Mouse (Mus musculus): ENCODE results near the gene Ctcfl.

Gene Ctcfl

GRCm38 (mm10) chr2:173083712-173084475, 35.4 kb downstream of the Ctcfl start:
- DNase-seq (ENCODE audit: low spot score in 2 of 2), result peak; percentile 80 to 86

DNA sequence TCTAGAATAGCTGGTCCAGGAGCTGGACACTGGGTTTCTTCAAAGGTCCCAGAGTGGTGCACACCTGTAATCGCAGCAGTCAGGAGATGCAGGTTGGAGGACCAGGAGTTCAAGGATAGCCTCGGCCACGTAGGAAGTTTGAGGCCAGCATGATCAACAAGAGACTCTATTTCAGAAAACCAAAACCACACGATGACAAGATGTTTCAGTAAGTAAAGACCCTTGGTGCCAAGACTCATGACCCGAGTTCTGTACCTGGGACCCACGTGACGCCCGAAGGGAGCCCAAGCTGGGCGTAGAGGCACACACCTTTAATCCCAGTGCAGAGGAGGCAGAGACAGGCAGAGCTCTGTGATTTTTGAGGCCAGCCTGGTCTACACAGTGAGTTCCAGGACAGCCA, 36.2 kb downstream of the Ctcfl start:
- DNase-seq (ENCODE audit: low spot score in 2 of 2), result peak in 1 of 2 experiments; percentile 45

DNA sequence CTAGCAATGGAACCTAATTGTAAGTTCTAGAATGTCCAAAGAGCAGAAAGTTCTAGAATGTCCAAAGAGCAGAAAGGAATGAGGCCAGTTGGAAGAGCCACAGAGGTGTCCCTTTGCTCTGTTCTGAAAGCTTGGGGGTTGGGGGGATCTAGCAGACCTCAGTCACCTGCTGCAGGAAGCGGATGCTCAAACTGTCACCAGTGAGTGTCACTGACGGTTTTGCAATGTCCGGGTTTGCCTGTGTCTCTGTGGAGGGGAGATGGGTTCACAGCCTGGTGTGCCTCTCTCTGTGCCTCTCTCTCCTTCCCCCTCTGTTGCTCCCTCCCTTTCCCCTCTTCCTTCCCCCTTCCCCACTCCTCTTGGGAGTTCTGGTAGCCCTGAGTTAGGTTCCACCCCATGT, 36.6 kb downstream of the Ctcfl start:
- peak; percentile 72 to 78 for DNase-seq (ENCODE audit: low spot score in 2 of 2)

- DNase-seq (ENCODE audit: low spot score in 2 of 2), result peak; percentile 74 to 84
These were observed 38.5 kb downstream of the Ctcfl start for GRCm38 (mm10) chr2:173080785-173081241.

DNA sequence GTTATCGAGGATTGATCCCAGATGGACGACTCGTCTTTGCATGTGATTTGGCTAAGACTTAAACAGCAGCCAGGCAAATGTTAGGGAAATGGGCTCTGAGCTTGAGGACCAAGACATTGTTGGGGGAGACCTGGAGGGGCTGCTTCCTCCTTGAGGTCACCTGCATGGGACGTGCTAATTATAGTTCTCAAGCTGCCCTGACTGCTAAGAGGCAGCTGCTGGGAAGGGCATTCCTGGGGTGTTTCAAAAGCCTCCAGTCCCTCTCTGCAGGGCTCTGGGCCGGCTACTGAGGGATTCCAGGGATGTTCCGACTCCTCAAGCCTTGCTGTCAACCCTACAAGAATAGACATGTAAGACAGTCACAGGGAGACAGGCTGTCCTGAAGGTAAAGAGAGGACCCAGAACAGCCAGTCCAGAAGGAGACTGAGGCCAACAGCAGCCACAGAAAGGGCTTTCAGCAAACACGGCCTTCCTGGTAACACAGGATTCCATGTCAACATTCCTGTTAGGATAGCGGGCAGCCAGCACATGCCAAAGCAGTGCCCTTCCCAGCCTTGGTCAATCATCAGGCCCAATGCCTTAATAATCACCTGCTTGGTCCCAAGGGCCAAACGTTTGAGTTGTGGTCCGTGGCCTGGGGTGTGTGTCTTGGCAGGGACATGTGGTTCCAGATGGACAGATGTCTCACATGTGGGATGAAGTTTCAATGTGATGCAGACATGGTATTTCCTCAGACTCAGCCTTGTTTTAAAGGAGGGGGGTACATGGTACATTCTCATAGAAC, 39.4 kb downstream of the Ctcfl start:
- DNase-seq (ENCODE audit: low spot score in 2 of 2), result no peak

DNA sequence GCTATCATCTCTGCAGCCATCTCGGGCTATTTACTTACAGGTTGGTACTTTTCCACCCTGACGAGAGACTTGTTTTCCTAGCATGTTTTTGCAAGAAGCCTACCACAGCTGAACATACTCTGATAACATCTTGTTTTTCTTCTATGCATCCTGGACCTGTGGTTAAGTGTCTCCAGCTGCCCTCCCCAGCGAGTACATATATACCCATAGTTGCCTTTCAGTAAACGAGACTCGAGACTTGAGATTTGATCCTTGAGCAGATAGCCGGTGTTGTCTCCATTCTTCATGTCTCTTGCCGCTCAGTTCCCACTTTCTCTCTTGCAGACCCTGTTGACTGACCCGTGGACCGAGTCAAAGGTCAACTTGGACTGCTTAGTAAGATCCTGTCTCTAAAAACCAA, 42.4 kb downstream of the Ctcfl start:
- no peak for DNase-seq (ENCODE audit: low spot score in 2 of 2)

DNA sequence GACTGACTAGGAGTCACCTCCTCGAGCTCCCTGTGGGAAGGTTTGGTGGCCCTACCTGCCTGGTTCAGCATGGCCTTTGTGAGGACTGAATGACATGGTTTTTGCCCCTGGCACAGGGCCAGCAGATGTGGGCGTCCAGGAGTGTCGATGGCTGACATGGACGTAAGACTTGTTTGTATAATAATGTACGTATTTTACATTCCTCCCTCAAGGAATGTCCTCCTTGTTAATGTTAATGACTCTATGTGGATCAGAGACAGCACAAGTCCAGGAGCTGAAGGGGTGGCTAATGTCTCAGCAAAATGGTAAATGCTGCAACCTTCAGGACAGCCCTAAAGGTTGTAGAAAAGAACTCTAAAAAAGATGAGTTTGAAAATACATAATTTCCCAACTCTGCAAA, 45.7 kb downstream of the Ctcfl start:
- no peak for DNase-seq (ENCODE audit: low spot score in 2 of 2)

- DNase-seq (ENCODE audit: low spot score in 2 of 2), result no peak
These were observed 46.4 kb downstream of the Ctcfl start for GRCm38 (mm10) chr2:173072948-173073347.

GRCm38 (mm10) chr2:173064864-173065263, 54.5 kb downstream of the Ctcfl start:
- DNase-seq (ENCODE audit: low spot score in 2 of 2), result no peak

- no peak for DNase-seq (ENCODE audit: low spot score in 2 of 2)
These were observed 56.1 kb downstream of the Ctcfl start for GRCm38 (mm10) chr2:173063219-173063618.

DNA sequence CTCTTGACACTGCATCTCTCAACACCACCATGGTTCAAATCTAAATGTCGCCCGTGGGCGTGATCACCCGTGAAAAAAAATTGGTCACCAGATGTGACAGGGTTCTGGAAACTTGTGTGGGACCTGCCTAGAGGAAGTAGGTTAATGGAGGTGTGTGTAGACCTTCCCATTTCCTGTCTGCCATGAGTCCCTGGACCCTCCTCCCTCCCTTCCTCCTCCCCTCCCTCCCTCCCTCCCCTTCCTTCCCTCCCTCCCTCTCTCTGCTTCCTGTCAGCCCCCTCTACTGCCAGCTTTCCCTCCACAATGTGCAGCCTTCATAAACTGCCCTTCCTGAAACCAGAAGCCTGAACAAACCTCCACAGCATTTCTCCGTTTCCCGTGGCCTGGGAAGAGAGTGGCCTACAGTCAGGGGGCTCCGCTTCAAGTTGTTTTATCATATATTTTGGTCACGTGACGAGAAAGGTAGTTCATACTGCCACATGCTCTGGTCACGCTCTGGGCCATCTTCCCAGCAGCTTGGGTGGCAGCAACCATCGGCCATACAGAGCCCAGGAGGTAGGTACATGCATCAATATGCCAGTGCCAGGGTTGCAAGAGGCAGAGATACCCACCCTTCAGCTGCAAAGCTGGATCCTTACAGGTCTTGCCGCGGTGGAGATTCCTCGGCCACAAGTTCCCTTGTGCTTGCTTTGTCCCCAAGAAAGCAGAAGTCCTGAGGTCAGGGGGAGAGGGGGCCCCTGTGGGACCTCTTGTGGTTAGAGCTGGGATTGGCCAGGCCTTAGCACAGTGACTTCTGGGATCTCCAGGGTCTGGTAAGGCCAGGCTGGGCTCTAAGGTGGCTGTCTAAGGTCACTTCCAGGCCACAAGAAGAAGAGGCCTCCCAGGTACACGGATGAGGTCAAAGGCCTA, 57.6 kb downstream of the Ctcfl start:
- DNase-seq (ENCODE audit: low spot score in 2 of 2), result no peak

- DNase-seq (ENCODE audit: low spot score in 2 of 2), result no peak
These were observed 58.9 kb downstream of the Ctcfl start for GRCm38 (mm10) chr2:173060450-173060849.

DNA sequence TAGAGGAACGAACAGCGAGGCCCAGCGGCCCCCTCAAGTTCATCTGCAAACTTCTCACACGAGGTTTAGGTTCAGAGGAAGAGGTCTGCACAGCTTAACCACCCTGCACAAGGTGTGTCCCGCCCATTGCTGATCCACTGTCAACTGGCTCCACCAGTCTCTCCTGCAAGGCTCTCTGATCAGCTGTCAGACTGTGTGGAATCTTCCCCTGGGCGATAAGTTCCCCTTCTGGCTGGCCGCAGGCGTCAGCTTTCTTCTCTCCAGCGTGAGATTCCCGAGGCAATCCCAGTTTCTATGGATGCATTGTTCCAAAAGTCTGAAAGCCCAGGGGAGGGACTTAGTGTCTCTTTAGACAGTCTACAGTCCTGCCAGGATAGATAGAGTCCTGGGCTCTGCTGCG, 61.1 kb downstream of the Ctcfl start:
- no peak for DNase-seq (ENCODE audit: low spot score in 2 of 2)

GRCm38 (mm10) chr2:173057623-173058022, 61.7 kb downstream of the Ctcfl start:
- DNase-seq (ENCODE audit: low spot score in 2 of 2), result no peak

DNA sequence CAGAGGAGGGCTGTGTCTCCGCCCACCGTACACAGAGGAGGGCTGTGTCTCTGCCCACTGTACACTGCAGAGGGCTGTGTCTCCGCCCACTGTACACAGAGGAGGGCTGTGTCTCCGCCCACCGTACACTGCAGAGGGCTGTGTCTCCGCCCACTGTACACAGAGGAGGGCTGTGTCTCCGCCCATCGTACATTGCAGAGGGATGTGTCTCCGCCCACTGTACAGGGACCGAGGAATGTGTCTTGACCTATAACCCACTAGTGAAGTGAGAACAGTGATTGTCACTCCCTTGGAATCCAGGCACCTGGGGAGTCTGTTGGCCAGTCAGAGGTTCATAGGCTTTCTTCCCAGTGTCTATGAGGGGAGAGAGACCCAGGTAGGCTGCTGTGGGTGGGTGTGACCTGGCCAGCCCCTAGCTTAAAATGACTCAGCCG, 62.4 kb downstream of the Ctcfl start:
- DNase-seq (ENCODE audit: low spot score in 2 of 2), result no peak

GRCm38 (mm10) chr2:173056303-173056881, 62.9 kb downstream of the Ctcfl start:
- no peak for DNase-seq (ENCODE audit: low spot score in 2 of 2)

DNA sequence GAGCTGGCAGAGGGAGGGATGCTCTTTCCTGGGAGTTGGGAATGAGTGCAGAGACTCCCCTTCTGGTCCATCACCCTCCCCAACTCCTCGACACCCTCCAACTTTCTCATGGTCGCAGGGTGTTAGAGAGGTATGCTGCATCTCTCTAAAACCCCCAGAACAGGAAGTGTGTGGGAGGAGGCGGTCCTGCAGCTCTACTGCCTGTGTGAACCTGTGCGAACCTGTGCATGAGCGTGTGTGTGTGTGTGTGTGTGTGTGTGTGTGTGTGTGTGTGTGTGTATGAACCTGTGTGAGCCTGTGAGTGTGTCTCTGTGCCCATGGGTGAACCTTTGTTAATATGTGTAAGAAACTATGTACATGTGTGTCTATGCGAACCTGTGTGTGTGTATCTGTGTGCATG, 65.5 kb downstream of the Ctcfl start:
- peak; percentile 50 to 64 for DNase-seq (ENCODE audit: low spot score in 2 of 2)

GRCm38 (mm10) chr2:173052881-173053280, 66.4 kb downstream of the Ctcfl start:
- no peak for DNase-seq (ENCODE audit: low spot score in 2 of 2)

DNA sequence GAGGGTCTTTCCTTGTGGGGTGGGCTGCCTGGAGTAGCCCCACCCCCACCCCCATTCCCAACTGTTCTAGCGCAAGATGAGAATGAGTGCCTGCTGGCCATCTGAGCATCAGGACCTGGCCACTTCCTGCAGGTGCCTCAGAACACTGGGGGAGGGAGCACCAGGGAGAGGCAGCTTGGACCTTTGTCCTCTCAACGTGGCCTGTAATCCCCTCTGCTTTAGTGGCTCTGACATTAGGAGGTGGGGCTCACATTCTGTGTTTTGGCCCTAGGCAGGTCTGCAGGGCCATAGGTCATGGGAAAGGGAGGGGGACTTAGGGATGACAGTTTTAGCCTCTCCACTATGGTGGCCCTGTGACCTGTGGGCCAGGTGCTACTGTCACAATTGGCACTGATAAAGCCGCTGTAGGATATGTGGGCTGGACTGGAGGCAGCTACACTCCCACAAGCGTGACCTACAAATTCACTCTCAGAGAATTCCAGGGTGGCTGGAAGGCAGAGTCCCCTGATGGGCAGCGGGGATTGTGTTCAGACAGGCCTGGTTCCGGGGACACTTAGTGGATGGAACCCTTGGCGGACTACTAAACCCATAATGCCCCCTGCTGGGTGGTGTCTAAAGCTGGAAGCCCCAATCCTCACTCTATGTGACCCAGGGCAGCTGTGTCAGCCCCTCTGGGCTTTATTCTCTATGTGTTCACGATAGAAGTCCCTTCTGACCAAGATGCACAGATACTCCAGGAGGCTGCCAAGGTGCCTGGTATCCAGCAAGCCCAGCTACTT, 68.5 kb downstream of the Ctcfl start:
- DNase-seq (ENCODE audit: low spot score in 2 of 2), result no peak

DNA sequence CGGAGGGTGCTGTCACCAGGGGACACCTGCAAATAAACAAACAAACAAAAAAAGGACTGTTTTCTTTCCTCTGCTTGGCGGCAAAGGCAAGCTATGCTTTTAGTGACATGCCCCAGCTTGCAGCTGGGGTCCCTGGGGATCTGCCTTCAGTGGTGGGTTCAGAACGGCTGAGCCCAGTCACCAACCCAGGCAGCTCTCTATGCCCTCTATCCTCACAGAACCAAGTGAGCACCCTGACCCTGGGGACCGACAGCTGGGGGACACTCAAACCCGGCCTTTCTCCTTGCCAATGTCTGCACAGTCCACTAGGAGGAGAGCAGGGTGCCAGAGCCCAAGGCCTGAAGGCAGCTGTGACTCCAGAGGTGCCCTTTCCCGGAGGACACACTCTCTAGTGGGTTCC, 69.5 kb downstream of the Ctcfl start:
- no peak for DNase-seq (ENCODE audit: low spot score in 2 of 2)

GRCm38 (mm10) chr2:173049231-173049630, 70.1 kb downstream of the Ctcfl start:
- DNase-seq (ENCODE audit: low spot score in 2 of 2), result no peak

Data from thymus, postnatal 10 days (tissue).